Mouse (Mus musculus) urinary bladder, adult 18-20 months (tissue): ENCODE measurements around the gene Slc7a11.

Experiments used
- DNase-seq, 2 experiments: peaks; one replicate each; pipeline ENCODE4 v3.0.0; 2022; ENCODE audit warnings: low spot score in 2 of 2, mixed read lengths in 2 of 2

Slc7a11 gene

GRCm38 (mm10) chr3:50185879-50186278 lies 257.5 kb downstream of the Slc7a11 start:
- DNase-seq: no peak

DNA sequence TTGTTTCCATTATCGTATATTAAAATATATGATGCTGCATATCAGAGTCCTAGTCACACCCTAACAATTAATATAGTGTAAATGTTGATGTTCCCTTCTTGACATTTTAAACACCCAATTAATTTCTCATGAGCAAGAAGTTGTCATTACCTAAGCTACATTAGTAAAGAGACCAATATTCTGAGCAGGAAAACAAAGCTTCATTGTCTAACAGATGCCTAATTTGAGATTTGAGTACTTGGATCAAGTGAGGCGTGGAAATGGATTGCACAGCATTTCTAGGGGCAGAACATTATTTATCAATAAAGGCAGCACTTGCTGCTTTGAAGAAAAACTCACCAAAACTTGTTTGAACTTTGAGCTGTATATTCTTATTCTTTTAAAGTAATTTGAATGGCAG lies 282.7 kb downstream of the Slc7a11 start:
- no peak for DNase-seq

GRCm38 (mm10) chr3:50144144-50144543 lies 299.3 kb downstream of the Slc7a11 start:
- DNase-seq: no peak

DNA sequence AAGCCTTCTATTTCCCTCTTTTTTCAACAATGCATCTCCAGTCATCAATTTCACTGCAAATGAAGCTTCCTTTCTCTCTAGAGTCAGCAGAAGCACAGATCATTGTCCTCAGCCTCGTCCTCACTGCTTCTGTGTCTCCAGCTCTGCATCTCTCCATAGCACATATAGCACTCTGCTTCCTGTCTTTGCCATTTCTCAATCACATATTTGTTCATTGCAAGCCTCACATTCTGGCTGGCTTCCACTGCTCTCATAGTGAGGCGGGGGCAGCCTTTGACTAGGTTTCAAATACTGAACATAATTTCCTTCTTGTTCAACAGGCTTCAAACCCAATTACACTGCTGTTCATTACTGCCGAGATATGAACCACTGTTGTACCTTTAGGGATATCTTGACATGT lies 305.1 kb downstream of the Slc7a11 start:
- no peak for DNase-seq

DNA sequence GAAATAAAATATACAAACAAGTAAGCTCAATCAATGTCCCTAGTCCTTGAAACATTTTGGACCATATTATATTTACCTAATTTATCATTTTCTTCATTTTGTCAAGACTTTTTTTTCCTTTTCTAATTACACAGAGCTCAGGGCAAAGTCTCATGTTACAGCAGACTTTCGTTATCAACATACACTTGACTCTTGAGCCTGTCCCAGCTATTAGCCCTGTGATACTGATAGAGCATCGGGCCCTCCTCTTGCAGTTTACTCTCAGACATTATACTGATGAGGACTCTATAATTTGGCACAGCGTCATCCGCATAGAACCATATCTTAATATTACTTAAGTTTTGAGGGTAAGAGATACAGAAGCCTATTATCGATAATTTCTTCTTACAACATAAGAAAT lies 311.2 kb downstream of the Slc7a11 start:
- no peak for DNase-seq

- DNase-seq: no peak
Measured at GRCm38 (mm10) chr3:50130319-50130718, 313.1 kb downstream of the Slc7a11 start.

GRCm38 (mm10) chr3:50121001-50121400 lies 322.4 kb downstream of the Slc7a11 start:
- no peak for DNase-seq

GRCm38 (mm10) chr3:50116266-50116665 lies 327.1 kb downstream of the Slc7a11 start:
- no peak for DNase-seq

DNA sequence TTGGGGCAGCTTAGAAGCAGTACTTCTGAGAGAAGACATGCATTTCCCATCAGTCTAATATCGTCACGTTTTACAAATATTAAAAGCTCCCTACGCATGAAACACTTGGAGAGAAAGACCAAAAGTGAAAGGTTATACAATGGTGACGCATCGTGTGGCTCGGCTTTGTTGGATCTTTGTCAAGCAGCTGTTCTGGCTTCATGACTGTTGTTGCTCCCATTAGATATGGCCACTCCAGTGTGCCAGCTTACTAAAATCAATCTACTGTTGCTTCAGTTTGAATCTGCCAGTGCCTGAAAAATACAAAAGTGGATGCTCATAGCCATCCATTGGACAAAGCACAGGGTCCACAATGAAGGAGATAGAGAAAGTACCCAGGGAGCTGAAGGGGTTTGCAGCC lies 337.9 kb downstream of the Slc7a11 start:
- peak in 1 of 2 experiments; percentile 8 for DNase-seq

DNA sequence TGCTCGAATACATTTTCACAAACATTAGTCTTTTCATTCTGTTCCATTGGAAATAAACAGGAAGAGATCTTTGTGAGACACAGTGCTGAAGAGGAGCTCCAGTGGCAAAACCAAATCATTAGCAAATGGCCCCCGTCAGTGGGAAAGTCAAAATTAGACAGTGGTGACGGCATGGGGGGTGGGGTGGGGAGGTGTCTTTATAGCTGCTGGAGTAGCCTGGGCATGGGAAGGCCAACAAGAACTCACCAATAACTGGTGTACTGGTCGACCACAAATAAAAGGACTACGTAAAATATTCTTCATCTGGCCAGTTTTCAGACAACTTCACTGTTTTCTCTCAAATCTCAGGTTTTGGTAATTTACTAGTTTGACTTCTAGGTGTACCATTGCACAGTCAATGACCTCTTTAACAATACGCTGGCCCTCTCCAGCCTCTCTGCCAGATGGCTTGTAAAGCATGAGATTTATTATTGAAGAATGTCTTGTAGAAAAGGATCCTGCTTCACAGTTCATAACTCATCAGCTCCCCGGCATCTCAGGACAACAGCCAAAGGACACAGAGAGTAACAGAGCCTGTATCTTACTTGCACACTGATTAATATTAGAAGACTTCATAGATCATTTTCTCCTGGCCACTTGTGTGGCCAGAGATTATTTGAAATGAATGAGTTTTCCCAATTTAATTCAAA lies 348.9 kb downstream of the Slc7a11 start:
- no peak for DNase-seq

GRCm38 (mm10) chr3:50076979-50077378 lies 366.4 kb downstream of the Slc7a11 start:
- DNase-seq: peak; percentile 6 to 21

DNA sequence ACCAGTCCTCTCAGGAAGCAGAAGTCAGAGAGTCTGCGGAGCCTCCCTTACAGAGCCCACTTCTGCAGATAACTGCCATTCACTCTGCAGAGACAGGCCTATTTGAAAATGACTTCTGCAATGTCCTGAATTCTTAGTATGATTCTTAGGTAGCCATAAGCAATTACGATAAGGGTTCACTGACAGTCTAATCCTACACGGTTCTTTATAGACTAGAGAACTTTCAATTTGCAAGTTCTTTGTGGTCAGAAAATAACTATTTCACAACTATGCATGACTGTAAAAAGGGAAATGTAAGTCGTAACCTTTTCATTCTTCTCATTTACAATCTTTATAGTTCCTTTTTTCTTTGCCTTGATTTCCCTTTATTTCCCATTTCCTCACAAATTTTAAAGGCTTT lies 380.0 kb downstream of the Slc7a11 start:
- DNase-seq: no peak

DNA sequence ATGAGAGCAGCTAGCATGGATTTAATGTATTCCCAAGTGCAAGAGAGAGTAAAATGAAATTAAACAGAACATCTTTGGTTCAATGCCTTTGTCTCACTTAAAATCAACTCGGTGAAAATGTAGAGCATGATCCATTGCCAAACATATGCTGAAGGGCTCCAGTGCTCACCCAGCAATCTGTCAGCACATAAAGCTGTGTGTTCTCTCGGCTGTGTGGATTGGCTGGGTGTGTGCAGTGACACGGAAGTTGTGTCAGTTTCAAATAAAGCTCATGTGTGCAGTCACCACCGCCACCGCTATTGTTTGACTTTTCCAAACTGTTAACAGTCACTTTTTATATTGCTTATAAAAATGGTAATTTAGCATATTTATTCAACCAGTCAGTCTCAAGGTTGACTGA lies 398.7 kb downstream of the Slc7a11 start:
- no peak for DNase-seq

DNA sequence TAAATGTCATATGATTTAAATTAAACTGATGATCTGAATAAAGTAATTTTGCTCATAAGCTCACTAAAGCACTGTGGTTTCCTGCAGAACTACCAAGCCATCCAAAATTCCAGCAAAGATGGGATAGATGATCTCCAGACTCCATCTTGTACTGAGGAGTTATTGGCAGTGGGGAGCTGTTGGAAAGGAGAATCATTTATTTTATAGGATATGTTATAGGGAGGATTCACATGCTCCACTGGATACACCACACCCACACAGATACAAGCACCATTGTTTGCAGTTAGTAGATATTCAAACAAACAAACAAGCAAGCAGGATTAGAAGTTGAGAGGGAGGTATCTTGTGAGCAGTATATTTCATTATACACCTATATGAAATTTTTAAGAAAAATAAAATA lies 399.3 kb downstream of the Slc7a11 start:
- no peak for DNase-seq

DNA sequence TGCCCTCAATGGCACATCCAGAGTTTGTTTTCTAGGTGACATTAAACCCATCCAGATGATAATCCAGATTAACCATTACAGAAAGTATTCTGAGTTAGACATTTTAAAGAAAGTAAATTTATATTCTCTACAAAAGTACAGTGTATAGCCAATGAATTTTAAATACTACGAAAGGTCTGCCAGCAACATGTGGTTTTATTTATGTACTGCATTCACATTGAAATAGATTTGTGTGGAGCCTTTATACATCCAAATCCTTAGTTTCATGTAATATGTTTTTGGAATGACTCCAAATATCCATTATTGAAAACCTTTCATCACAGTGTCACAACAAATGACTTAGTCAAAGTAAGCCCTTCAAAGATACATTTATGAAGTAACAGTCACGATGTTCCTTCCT lies 402.3 kb downstream of the Slc7a11 start:
- DNase-seq: no peak

DNA sequence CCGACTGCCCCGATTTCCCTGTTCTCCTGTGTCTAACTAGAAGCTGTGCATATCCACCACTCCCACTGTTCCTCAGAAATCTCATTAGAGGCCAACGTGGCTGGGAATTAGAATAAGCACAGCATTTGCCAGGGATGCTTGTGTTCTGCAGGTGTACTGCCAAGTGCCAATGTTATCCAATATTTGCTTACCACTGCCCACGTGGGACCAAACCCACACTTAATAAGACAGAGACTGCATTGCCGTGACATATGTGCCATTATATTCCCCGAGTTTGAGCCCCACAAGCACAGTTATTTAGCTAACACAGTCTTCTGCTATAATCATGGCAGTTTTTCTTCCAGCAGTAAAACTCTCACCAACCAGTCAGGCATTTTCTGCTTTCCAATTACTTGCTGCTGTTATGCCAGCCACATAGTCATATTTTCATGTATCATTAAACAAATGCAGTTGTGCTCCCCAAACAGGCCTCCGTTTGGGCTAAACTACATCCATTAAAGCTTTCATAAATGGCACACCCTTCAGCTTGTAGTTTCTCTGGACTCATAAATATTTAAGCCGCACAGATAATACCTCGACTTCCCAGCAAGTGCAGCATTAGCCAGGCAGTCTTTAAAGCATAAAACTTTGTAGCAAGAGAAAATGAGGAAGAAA lies 407.4 kb downstream of the Slc7a11 start:
- no peak for DNase-seq

GRCm38 (mm10) chr3:50033325-50033724 lies 410.1 kb downstream of the Slc7a11 start:
- DNase-seq: no peak

- peak in 1 of 2 experiments; percentile 5 for DNase-seq
Measured at GRCm38 (mm10) chr3:50026039-50026438, 417.4 kb downstream of the Slc7a11 start.

DNA sequence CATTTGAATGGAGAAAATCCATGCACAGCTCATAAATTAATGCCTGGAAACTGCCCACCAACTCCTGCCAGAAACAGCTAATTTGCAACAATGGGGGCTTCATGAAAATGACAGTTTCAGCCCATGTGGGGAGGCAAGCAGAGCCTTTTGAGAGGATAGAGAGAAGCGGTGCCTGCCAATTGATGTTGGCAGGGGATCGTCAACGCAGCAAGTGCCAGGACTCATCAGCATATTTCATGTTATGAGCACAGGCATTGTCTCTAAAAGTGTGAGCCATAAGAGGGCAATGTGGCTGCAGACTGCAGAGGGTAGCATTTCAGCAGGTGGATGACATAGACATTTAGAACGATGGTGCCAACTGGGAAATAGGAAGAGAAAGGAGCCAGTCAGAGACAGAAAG lies 429.0 kb downstream of the Slc7a11 start:
- no peak for DNase-seq

DNA sequence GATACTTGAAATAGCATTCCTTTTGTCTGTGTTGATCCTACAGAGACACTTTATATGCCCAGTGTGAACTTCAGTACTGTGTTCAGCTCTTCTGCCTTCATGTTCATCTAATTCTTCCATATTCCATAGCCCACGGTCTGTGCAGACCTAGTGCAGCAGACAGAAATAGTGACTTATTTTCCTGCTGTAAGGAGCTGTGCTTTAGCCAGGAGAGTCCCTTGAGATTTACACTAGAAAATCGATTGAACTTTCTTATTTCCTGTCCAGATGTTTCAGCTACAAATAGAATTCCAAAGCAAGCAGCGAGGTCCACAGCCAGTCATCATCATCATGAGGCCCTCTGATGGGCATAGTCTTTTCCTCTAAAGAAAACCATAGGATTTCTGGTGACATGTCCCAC lies 431.4 kb downstream of the Slc7a11 start:
- no peak for DNase-seq

DNA sequence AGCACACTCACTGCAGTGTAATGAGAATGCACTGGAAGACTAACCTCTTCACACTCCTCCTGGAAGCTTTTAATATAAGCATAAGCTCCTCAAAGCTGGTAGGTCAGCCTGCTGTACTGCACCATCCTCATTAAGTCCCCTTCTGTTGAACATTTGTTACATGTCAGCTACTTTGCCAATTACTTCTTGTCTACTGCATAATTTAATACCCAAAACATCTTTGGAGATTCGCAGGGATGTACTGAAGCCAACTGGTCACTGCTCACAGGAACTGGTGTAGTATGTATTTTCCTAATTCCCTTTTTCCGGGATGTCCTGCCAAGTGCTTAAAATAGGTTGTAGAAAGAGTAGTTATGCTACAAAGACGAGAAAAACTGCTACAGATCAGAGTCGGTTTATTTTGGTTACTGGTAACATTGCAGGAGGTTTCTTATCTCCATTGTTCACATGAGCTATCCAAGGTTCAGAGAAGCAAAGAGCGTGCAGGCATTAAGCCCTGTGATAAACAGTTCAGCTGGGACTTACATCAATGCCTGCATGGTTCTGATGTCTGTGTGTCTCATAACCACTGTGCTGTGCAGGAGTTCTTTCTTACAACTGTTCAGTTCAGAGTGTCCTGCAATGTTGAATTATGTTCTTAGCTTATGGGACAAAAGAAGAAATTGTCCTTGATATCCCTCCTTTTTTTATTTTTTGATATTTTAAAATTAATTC lies 439.3 kb downstream of the Slc7a11 start:
- no peak for DNase-seq

GRCm38 (mm10) chr3:50002067-50002466 lies 441.3 kb downstream of the Slc7a11 start:
- DNase-seq: no peak

DNA sequence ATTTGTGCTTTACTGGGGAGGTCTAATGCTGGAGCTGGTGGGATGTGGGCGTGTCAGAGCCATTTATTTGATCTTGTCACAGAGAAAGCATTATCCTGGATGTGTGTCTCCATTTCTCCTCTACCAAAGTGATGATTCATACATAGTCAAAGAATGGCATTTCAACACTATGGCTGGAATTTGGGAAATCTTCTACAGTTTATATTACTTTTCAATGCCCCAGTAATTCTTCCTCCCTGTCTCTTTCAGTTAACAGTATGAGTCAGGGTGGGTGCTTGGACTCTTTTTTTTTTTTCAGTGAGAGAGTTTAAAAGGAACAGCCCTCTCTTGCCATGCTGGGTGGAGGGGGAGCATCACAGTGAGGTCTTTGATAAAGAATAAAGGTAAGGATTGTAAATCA lies 441.8 kb downstream of the Slc7a11 start:
- no peak for DNase-seq
